Mouse (Mus musculus): ENCODE data around the gene Pik3r6. TPM values are rescaled to one million over a fixed set of nuclear protein-coding genes. Genes with fewer than 3 reads are reported as not detected.

Gene Pik3r6
- total RNA-seq, 2 experiments from 2014 or later = 4.9 to 5.6 TPM

GRCm38 (mm10) chr11:68485206-68485942 lies 17.4 kb upstream of the Pik3r6 start:
- intact Hi-C loops (cut with DNase I) = loop anchor here (2.0 to 10.0 kb wide), 3 partner anchors 69 to 392 kb away; no protein-coding TSS in a partner anchor
- no peak for DNase-seq (ENCODE audit: low spot score)

DNA sequence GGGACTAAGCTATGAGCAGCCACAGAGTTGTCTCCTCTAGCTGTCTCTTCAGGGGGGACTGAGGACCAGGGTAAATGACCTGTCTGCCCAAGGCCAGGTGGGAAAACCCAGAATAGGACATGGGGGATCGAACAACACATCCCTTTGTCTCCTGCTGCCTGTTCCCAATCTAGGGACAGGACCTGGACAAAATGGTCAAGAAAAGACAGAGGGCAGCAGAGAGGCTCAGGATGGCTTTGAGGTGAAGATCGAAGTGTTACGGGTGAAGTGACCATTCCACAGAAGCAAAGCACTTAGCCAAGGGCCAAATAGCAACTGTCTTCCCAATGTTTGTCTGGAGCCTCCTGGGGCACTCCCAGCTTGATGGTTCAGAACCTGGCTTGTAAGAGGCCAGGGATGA lies 16.7 kb upstream of the Pik3r6 start:
- no peak for DNase-seq (ENCODE audit: low spot score)
- intact Hi-C loops (cut with DNase I) = loop anchor here (5.0 to 10.0 kb wide), 2 partner anchors 319 to 391 kb away; no protein-coding TSS in a partner anchor

GRCm38 (mm10) chr11:68487720-68488119 lies 15.1 kb upstream of the Pik3r6 start:
- no peak for DNase-seq (ENCODE audit: low spot score)
- intact Hi-C loops (cut with DNase I) = loop anchor here (5.0 to 10.0 kb wide), 2 partner anchors 317 to 390 kb away; no protein-coding TSS in a partner anchor

GRCm38 (mm10) chr11:68488256-68488824 lies 14.5 kb upstream of the Pik3r6 start:
- intact Hi-C loops (cut with DNase I) = loop anchor here (5.0 to 10.0 kb wide), 2 partner anchors 316 to 389 kb away; no protein-coding TSS in a partner anchor
- no peak for DNase-seq (ENCODE audit: low spot score)

GRCm38 (mm10) chr11:68489236-68489635 lies 13.6 kb upstream of the Pik3r6 start:
- intact Hi-C loops (cut with DNase I) = loop anchor here (5.0 to 10.0 kb wide), 2 partner anchors 316 to 388 kb away; no protein-coding TSS in a partner anchor
- DNase-seq (ENCODE audit: low spot score) = no peak

- intact Hi-C loops (cut with DNase I) = loop anchor here (2.0 kb wide), 1 partner anchor 52 kb away; no protein-coding TSS in a partner anchor
- DNase-seq (ENCODE audit: low spot score) = no peak
These were observed 10.2 kb upstream of the Pik3r6 start for GRCm38 (mm10) chr11:68492592-68492991.

GRCm38 (mm10) chr11:68493760-68494159 lies 9.1 kb upstream of the Pik3r6 start:
- intact Hi-C loops (cut with DNase I) = loop anchor here (2.0 kb wide), 1 partner anchor 51 kb away; no protein-coding TSS in a partner anchor
- DNase-seq (ENCODE audit: low spot score) = no peak

DNA sequence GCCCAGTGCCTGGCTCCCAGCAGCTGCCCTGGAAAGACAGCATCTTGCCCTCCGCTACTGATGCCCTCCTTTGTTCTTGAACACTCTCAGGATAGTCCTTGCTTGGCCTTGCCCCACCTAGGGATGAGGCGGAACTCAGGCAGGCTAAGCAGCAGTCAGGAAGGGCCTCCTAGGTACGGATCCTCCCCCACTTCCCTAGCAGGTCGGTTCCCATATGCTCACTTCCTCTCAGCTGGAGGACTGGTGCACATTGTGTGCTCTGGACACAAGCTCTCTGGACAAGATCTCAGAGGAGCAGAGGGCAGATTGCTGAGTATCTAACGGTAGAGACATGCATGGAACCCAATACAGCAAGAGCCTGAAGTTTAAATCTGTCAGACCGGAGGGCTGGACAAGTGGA lies 5.7 kb upstream of the Pik3r6 start:
- intact Hi-C loops (cut with DNase I) = no loop called here
- DNase-seq (ENCODE audit: low spot score) = no peak

DNA sequence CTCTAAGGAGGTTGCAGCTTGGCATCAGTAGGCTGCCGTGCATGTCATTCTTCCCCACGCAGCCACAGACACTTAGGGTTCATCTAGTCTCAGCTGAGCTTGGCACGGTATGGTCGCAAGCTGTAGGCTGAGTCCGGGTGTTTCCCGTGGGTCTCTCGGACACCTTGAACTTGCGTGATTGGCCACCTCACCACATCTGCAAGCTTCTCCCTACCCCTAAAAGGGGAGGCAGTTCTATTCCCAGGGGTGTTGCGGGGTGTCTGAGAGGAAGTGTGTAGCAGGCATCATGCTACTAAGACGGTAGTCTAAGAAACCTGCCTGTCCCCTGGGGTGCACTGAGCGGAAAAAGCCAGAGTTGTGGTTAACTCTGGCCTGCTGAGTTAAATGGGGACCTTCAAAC lies 4.3 kb upstream of the Pik3r6 start:
- intact Hi-C loops (cut with DNase I) = no loop called here
- DNase-seq (ENCODE audit: low spot score) = no peak

GRCm38 (mm10) chr11:68498999-68499699 lies 3.7 kb upstream of the Pik3r6 start:
- DNase-seq (ENCODE audit: low spot score) = no peak
- intact Hi-C loops (cut with DNase I) = no loop called here

GRCm38 (mm10) chr11:68500949-68501350 lies 1.9 kb upstream of the Pik3r6 start:
- intact Hi-C loops (cut with DNase I) = no loop called here
- no peak for DNase-seq (ENCODE audit: low spot score)

- DNase-seq (ENCODE audit: low spot score) = no peak
- intact Hi-C loops (cut with DNase I) = no loop called here
These were observed 411 bp upstream of the Pik3r6 start for GRCm38 (mm10) chr11:68502408-68502807.

DNA sequence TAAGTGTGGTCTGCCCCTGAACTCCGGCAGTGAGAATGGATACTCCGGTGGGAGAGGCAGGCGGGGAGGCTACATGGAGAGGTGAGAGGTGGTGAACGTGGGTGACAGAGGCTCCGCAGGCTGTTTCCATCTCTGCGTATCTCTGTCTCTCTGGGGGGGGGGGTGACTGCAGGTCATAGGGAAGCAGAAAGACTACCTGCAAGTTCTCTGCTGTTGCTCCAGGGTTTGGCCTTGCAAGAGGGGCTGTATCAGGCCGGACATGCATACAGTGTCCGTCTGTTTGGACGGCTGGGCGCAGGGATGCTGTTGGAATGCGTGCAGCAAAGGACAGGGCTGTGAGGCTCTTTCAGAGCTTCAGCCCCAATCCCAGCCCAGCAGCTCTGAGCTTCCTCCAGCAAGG lies 2.1 kb downstream of the Pik3r6 start:
- intact Hi-C loops (cut with DNase I) = loop anchor here (1.0 kb wide), 1 partner anchor 15 kb away; no protein-coding TSS in a partner anchor
- no peak for DNase-seq (ENCODE audit: low spot score)

DNA sequence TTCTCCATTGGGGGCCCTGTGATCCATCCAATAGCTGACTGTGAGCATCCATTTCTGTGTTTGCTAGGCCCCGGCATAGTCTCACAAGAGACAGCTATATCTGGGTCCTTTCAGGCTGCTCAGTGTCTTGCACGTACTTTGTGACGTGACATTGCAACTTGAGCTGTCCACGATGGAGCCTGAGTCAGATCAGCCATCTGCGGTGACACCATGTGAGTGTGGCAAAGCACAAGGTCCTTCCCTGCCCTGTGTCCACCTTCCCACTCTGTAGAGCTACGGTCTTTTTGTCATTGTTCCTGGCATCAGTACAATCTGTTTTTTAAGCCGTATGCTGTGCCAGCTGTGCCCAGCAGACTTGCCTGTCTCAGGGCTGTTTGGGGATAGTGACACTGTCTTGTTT lies 4.4 kb downstream of the Pik3r6 start:
- intact Hi-C loops (cut with DNase I) = no loop called here
- no peak for DNase-seq (ENCODE audit: low spot score)

DNA sequence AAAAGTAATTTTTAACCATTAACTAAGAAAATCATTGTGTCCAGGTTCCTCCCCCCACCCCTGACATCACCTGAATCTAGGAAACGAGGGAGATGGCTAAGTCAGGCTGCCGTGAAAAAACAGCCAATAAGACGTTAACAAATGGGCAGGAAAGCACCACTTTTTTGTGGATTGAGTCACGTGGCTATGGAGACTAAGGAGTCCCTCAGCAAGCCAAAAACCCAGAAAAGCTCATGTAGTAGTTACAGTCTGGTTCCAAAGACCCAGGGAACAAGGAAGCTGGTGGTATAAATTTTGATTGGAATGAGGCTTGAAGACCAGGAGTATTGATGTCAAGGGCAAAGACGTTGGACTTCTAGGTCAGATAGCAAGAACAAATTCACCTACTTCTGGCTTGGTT lies 5.8 kb downstream of the Pik3r6 start:
- DNase-seq (ENCODE audit: low spot score) = no peak
- intact Hi-C loops (cut with DNase I) = no loop called here

DNA sequence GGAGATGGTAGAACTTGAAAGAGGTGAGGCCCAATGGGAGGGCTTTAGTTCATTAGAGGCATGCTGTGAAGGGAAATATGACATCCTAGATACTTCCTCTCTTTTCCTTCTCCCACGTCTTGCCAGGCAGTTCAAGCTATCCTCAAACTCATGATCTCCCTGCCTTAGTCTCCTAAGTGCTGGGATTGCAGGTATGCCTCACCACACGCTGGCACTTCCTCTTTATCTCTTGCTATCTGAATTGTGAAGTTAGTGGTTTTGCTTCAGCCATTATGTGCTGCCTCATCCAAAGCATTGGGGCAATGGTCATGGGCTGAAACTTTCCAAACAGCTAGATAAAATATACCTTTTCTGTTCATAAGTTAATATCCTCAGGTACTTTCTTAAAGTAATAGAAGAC lies 6.4 kb downstream of the Pik3r6 start:
- intact Hi-C loops (cut with DNase I) = no loop called here
- no peak for DNase-seq (ENCODE audit: low spot score)

GRCm38 (mm10) chr11:68513969-68514368 lies 11.2 kb downstream of the Pik3r6 start:
- intact Hi-C loops (cut with DNase I) = no loop called here
- no peak for DNase-seq (ENCODE audit: low spot score)

DNA sequence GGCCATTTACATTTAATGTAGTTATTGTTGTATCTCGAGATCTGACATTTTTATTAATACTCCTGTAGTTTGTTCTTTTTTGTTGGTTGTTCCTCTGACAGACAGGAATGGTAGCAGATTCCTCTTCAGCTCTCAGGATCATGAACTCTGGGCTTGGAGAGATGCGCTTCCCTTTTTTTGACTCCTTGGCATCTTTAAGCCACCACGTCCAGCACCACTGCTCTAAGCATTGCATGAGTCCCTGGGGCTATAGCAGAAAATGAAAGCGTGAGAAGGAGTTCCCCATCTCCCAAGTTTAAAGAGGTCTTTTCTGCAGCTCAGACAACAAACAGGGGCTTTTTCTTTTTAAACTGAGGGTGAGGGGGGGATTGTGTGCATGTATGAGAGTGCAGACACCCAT lies 16.5 kb downstream of the Pik3r6 start:
- intact Hi-C loops (cut with DNase I) = no loop called here
- no peak for DNase-seq (ENCODE audit: low spot score)

DNA sequence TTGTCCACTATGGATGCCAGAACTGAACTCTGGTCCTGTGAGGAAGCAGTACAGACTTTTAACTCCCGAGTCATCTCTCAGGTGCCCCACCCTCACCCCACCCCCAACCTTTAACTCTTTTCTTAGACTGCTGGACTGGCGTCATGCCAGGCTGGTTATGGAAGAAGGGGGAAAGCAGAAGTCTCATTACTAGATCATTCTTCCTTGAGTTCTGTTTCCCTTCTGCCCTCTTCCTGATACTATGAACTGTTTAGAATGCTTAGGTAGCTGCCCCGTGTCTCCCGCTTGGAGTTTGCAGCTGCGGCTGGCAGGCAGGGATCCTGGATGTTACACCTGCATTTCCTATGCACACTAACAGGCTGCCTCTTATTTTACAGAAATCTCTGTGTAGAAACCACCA lies 17.0 kb downstream of the Pik3r6 start:
- DNase-seq (ENCODE audit: low spot score) = no peak
- intact Hi-C loops (cut with DNase I) = loop anchor here (1.0 kb wide), 1 partner anchor 15 kb away; no protein-coding TSS in a partner anchor

- DNase-seq (ENCODE audit: low spot score) = no peak
- intact Hi-C loops (cut with DNase I) = loop anchor here (1.0 kb wide), 1 partner anchor 15 kb away; no protein-coding TSS in a partner anchor
These were observed 17.6 kb downstream of the Pik3r6 start for GRCm38 (mm10) chr11:68520439-68520838.

Data from heart, postnatal 25 days (tissue).